Mouse (Mus musculus) heart, adult 2 months (tissue): Measurements from ENCODE around the gene Adad2.

Experiments
- CTCF ChIP-seq: fragments of 200-600 bp; IDR thresholded peaks from 2 replicates; pipeline ENCODE4 v1.8.1; 2022; ENCODE audit warnings: antibody characterized with exemption, mild to moderate bottlenecking, moderate library complexity
- EP300 ChIP-seq: fragments of 200-500 bp; IDR thresholded peaks from 2 replicates; pipeline ENCODE4 v1.6.1; 2011; ENCODE audit warnings: low read depth, low read length, control low read depth; ENCODE audit not compliant: insufficient read depth
- POLR2A ChIP-seq: fragments of 200-500 bp; IDR thresholded peaks from 2 replicates; pipeline ENCODE4 v1.6.1; 2011; ENCODE audit warnings: mild to moderate bottlenecking, low read depth, low read length, control low read depth; ENCODE audit not compliant: insufficient read depth

GRCm38 (mm10) chr8:119563849-119564251 is 48.7 kb upstream of the Adad2 start:
- TF ChIP-seq CTCF = no peak
- no peak for TF ChIP-seq POLR2A
- no peak for TF ChIP-seq EP300
